Mouse (Mus musculus): ENCODE results near the gene Car5a.
A peak's percentile ranks its signal among the peaks of the same experiment; 100 is the strongest.

Gene Car5a

DNA sequence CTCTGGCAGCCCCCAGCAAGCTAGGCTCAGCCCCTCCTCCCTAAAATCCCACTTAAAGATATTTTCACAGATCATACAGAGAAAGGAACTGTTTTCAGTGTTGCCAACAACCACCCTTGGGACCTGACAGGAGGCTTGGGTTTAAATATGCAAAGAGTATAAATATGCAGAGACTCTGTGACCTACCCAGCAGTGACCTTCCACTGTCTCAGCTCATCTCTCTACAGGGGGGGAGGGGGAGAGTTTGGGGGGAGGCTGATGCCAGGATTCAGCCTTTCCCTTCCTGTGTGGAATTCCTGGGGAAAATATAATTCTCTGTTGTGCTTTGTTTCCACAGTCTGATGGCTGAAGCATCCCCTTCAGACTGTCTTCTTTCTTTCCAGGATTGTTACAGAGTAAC is 9.8 kb downstream of the Car5a start:
- no peak for DNase-seq (ENCODE audit: low spot score)

DNA sequence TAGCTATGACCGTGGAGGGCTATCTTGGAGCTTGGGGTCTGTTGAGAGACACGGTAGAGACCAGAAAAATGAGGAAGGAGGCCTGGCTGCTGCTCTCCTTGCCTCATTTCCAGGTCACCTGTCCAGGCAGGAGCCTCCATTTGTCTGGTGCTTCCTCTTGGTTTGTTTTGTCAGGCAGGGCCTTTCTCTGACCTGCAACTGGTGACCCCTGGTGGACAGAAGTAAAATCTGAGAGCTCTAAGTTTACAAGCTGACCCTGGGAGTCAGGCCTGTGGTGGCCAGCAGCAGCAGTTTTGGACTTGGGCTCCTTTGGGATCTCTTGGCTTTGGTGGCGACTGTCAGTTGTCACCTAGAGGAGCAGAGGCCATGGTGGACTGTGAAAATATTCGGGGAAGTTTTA is 10.2 kb downstream of the Car5a start:
- DNase-seq (ENCODE audit: low spot score), result peak; percentile 76

DNA sequence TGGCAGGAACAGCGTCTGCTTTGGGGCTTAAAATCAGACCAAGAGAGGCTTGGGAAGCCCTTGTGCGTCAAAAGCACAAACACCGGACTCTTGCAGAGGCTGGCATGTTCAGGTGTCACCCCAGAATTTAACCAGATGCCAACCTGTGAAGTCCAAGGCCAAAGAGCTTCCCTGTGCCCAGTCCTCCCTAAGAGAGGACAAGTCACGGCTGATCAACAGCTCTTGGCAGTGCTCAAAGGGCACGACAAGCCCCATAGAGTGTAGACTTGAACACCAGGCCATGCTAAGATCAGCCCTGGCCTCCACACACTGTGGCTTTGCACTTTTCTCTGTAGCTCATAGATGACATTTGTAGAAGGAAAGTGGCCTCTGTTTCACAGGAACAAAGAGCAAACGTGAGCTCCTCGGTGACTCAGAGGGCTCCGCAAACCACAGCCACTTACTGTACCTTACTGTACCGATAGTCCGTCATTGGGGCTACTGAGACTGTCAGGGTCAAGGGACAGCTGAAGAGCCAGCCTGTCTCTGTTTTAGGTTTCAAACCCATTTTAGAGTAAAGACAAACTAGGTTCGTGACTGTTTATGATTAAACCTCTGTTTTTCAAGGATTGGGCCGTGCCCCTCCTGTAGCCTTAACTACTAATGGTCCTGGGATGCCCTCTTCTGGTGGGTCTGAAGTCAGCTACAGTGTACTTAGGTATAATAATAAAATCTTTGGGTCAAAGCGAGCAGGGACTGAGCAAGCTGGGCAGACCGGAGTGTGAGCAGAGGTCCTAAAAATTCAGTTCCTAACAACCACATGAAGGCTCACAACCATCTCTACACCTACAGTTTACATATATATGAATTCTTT is 11.8 kb downstream of the Car5a start:
- DNase-seq (ENCODE audit: low spot score), result no peak

DNA sequence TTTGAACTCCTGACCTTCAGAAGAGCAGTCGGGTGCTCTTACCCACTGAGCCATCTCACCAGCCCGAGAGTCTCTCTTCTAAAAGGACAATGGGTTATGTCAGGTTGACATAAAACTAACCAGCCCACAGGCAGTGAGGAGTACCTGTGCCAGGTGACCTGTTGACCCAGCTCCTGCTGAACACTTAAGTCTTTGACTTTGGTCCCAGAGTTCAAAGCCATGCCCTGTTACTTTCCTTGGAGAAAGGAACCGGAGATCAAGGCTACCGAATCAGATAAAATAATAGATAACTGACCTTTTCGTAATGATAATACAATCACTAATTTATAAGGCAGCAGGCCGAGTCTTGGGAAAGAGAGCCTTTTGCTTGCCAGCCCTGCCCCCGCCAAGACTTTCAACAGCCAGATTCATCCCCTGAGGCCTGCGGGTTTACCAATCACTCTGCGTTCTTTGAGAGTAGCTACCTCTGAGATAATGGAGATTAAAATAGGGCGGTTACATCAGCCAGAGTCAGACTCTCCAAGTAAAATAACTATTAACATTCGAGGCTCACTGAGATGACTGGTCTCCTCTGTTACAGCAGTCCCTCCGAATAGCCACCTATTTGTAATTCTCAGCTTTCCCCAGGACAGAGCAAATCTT is 12.6 kb downstream of the Car5a start:
- no peak for DNase-seq (ENCODE audit: low spot score)

DNA sequence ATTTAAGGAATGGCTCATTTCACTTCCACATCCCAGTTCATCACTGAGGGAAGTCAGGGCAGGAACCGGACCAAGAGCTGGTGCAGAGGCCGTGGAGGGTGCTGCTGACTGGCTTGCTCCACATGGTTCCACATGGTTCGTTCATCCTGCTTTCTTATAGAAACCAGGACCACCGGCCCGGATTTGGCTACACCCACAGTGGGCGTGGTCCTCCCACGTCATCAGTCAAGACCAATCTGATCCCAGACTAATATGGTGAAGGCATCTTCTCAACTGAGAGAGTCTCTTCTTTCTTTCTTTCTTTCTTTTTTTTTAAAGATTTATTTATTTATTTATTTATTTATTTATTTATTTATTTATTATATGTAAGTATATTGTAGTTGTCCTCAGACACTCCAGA is 13.1 kb downstream of the Car5a start:
- DNase-seq (ENCODE audit: low spot score), result no peak

DNA sequence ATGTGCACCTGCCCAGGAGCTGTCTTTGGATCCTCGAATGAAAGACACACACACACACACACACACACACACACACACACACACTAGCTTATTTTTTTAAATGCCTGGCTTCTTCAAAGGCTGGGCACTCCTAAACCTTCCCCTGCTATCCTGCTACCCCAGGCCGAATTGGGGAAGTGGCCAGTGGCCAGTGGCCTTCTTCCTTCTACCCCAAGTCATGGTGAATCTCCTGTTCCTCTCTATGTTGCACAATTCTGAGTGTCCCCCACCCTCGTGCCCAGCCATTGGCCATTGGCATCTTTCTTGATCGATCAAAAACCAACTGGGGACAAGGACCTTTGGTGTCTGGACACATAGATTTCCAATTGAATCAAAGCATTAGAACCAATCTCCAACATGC is 14.7 kb downstream of the Car5a start:
- no peak for DNase-seq (ENCODE audit: low spot score)

DNA sequence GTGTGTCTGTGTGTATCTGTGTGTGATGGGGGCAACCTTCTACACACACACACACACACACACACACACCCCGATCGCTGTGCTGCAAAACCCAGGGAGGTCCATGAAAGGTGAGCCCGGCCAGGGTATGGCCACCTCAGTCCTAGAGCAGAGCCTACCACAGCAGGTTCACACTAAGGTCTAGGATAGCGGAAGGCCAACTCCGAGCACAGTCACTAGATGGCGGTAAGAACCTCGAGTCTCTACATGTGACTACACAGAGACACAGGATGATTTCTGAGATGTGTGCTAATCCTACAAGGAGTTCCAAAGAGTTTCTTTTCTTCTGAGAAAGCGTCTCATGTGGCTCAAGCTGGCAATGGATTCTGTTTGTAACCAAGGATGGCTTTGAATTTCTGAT is 17.4 kb downstream of the Car5a start:
- DNase-seq (ENCODE audit: low spot score), result peak; percentile 78

DNA sequence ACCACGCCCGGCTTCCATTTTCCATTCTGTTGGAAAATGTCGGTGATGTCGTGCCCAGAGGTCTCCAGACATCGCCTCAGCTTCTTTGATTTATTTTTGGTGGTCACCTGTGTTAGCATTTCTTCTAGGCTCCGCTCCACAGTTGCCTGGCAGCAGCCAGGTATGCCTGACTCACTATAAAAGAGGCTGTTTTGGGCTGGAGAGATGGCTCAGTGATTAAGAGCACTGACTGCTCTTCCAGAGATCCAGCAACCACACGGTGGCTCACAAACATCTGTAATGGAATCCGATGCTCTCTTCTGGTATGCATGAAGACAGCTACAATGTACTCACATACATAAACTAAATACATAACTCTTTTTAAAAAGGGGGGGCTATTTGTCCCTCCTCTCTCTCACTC is 18.4 kb downstream of the Car5a start:
- no peak for DNase-seq (ENCODE audit: low spot score)

DNA sequence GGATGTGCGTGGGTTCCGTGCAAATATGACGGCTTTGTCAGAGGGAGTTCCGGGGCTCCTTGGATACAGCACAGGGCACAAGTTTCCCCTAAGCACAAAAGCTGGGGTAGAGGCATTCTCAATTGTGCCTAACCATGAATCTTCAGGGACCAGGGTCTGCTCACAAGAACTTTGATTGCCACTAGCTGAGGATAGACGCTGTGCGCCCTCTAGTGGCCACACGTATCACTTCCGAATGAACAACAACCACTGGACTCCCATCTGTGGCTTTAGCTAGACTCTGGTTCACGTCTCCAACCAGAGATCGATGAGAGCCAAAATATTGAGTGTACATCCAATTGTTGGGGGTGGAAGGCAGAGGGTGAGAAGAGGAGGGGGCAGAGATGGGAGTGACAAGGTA is 19.1 kb downstream of the Car5a start:
- peak; percentile 92 for DNase-seq (ENCODE audit: low spot score)

DNA sequence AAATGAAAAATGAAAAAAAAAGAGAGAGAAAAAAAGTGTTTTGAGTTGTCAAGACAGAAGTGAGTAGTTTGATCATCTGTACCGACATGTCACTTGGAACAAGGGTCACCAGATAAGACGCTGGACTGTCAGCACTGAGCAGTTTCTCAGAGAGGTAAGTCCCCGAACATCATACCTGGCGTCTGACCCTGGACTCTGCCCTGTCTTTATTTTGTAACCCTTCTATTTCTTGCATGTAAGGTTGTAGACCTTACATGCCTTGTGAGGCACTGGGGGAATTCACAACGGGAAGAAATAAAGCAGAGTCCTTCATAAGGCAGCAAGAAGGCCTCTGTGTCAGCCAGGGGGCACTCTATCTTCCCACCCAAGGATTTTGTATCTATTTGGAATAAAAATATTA is 20.0 kb downstream of the Car5a start:
- DNase-seq (ENCODE audit: low spot score), result no peak

DNA sequence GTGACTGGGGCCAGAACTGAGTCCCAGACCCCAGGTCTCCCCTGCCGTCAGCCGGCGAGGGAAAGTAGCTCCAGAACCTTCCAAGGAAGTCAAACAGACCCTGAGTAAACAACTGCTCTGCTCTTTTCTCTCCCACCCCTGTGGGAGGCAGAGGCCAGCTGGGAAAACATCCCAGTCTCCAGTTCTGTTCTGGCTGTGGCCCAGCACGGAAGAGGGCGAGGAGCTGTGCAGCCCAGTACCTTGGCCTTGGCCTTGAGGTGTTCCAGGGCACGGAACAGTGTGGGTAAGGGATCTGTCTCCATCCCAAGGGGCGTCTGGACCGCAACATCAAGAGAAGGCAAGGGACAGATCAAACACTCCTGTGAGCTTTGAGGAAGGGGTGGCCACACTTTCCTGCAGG is 22.6 kb downstream of the Car5a start:
- DNase-seq (ENCODE audit: low spot score), result no peak

DNA sequence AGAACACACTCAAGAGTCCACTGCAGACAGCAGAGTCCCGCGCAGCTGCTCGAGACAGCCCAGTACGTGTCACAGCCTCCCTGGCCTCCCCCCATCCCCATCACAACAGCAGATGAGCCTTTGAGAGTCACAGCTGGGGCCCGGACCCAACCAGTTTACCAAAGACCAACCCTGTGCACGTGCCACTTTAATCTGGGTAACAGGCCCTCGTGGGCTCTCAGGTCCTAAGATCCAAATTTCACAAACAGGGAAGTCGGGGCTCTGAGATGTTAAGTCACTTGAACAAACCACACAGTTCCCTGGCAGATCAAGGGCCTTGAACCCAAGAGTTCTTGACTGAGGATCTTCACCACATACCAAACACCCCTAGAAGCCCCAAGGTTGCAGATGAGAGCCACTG is 23.1 kb downstream of the Car5a start:
- DNase-seq (ENCODE audit: low spot score), result no peak

DNA sequence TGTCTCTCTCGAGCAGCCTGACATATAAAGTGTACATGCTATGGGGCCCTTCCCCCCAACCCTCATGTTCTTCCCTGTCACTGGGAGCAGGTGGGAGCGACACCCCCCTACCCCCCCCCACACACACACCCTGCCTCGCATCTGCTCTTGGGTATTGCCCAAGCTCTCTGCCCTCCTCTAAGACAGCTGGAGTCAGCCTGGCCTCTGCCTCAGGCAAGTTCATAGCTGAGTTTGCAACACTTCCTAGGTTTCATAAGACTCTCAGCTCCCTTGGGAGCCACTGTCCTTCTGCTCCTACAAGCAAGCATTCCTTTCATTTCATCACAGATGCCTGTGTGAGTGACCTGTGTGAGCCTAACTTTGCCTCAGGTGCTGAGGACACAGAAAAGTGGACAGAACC is 25.0 kb downstream of the Car5a start:
- DNase-seq (ENCODE audit: low spot score), result peak; percentile 33

DNA sequence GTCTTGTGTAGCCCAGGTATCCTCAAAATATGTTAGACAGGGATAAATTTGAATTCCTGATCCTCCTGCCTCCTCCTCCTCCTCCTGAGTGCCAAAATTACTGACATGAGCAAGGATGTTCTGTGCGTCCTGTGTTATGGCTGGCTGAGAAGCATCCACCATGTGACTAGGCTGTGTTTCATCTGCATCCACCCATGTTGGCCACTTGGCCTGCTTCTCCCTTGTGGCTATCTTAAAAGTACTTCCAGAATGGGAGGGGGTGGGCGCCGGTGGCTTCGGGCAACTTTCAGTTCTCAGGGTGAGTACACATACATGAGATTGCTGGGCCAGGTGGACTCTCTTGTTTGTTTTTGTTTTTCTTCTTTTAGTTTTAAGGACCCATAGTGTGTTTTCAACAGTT is 25.5 kb downstream of the Car5a start:
- DNase-seq (ENCODE audit: low spot score), result no peak

DNA sequence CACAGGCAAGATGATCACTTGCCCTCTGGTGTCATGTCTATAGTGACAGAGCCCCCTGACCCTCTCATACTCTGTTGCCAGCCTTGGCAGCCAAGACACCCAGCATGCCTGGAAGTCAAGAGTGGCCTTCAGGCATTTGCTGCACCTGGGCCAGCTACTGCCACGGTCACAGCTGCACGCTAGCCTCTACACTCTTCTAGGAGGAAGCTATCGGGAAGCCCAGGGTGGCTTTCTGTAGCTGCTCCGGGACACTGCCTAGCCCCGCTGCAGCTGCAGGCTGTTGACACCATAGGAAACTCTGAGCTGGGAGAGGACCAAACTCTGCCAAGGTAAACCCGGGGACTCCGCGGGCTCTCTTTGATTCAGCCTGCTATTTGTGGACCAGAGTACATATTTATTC is 31.3 kb downstream of the Car5a start:
- DNase-seq (ENCODE audit: low spot score), result no peak

DNA sequence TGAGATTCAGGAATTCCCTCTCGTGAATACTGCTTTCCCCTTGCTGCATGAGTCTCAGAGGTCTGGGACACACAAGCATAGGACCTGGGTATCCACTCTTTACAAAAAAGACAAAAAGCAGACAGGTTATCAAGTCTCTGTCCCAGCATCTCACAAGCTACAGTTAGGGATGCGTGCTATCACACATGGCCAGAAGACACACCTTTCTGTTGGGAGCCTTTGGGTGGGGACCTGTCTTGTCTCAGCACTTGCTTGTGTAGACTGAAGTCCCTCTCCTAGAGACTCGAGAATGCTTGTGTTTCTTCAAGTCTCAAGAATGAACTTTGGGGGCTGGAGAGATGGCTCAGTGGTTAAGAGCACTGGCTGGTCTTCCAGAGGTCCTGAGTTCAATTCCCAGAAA is 31.9 kb downstream of the Car5a start:
- no peak for DNase-seq (ENCODE audit: low spot score)

DNA sequence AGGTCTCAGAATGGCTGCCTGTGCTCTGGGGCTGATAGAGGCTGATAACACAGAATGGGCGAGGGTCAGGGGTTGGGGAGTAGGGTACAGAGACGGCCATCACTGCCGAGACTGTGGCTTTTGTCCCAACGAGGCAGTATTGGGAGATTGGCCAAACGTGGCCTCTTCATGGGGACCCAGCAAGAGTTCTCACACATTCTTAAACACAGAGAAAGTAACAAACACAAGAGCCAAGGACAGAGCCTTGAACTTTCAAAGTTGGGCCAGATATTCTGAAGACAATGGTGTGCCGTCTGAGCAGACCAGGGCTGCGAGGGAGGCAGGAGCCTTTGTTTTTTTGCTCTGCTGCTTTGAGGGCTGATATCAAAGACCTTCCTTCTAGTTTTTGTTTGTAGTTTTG is 32.7 kb downstream of the Car5a start:
- DNase-seq (ENCODE audit: low spot score), result no peak

DNA sequence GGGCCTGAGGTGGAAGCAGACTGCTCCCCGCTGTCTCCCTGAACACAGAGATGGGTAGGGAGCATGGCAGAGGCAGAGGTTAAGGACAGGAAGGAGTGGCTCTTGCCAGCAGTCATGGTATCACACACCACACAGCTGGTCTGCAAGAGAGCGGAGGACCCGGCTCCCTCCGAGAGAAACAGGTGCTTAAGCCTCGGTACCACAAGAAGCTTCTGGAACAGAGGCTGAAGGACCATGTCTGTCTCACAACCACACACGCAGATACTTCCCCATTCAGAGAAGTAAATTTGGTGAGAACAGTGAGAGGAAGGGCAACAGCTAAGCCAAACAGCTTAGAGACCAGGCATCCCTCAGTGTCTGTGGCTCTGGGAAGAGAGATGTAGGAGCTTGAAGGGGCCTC is 33.3 kb downstream of the Car5a start:
- no peak for DNase-seq (ENCODE audit: low spot score)

DNA sequence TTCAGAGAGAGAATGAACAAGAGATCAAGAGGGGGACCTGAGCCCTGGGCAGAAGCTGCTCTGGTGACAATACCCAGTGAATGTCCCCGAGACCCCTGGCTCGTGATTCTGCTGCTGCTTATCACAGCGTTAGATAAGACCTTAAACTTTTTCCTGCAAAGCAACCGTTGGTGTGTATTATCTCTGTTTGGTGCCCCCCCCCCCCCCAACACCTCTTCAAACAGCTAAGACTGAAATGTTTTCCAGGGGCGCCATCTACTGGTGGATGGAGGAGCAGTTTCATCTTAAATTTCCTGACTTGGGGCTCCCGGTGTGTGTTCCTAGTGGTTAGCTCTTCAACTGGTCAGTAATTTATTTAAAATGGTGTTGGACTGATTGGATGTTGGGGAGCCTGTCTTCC is 35.0 kb downstream of the Car5a start:
- peak; percentile 86 for DNase-seq (ENCODE audit: low spot score)

DNA sequence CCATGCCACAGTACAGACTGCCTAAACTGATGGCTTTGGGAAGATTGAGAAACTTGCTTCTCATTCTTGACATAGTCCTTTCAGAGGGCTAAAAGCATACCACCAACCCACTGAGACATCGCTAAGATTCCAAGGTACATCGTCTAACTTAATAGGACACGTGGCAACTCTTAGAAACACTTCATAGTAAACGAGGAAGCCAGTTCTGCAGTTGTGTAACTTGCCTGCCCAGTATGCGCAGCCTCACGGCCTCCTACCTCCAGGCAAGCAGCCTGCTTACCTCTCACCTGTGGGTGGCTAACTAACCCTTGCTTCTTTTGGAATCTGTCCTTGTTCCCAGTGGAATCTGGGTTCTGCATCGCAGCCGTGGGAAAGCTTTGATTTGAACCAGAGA is 35.6 kb downstream of the Car5a start:
- DNase-seq (ENCODE audit: low spot score), result no peak

DNA sequence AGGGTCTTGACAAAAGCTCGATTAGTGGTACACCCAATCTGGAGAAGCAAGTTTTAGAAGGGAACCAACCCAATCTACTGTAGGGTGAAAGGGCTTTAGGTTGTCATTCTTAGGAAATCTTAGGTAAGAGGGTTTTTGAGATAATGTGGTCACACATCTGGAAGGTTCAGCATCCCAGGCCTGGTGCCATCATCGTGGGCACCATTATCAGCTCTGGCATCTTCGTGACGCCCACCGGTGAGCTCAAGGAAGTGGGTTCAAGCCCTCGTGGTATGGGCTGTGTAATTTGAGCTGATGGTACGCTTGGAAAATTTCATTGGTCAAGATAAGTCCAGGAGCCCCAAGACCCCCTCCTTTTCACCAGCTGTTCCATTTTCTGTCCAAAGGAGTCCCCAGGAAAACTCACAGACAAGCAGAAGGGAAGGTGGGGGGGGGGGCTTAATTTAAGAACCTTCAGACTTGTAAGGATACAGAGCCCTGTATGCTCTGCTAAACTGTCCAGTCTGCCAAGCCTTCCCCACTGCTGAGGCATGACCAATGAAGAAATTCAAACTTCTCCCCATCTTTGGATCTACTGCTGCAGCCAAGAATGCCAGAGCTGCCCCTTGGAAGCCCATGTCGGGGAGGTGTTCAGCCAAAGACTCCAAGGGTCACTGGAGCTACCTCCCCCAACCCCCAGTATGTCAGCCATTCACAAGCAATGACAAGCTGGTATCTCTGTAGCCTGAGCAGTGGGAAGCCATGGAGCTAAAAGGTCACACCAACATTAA is 36.1 kb downstream of the Car5a start:
- no peak for DNase-seq (ENCODE audit: low spot score)

DNA sequence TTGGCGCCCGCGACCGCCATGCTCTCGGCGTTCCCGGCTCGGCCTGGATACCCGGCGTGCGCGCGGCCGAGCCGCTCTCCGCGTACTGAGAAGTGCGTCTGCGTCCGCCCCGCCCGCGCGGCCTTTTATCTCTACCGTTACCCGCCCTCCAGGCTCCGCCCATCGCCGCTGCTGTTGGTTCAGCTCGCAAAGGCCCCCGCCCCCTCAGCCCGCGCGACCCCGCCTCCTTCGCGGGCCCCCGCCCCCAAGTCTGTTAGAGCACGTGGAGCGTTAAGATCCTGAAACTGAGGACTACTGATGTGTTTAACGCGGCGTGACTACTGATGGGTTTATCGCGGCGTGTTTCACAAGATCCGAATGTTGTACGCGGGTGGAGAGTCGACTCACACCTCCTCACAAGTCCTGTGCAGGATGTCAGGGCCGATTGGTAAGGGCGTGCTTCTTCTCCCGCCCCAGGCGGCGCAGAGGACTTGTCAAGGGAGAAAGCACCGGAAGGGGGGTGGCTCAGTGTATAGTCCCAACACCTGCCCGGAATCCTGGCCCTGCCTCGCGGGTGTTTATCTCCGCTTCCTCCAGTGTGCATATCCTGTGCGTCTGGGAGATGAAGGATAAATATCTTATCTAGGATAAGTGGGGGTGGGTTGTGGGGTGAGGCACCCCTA is 37.0 kb downstream of the Car5a start, which contains the start of gene Slc7a5:
Gene Slc7a5 (minus strand): TSS at position 108 of the 662 bp plus-strand sequence.
- peak; percentile 98 for DNase-seq (ENCODE audit: low spot score)
